Mouse (Mus musculus) limb, embryonic 15.5 days (tissue): ENCODE data around the gene Nelfe. TPM values are rescaled to one million over a fixed set of nuclear protein-coding genes. Genes with fewer than 3 reads are reported as not detected.
A peak's percentile ranks its signal among the peaks of the same experiment; 100 is the strongest.

Experiments
- ATAC-seq: fragments of 200-750 bp; cut with Nextera tagmentation; 2 replicates; pipeline ENCODE4 v1.8.0; 2017; ENCODE audit warnings: low read depth, moderate TSS enrichment; ENCODE audit not compliant: insufficient number of reproducible peaks, low FRiP score, low TSS enrichment
- H3K27ac ChIP-seq: fragments of 300-500 bp; sonication (generic); 2 replicates; pipeline ENCODE4 v1.5.1; 2015; ENCODE audit warnings: moderate library complexity, mild to moderate bottlenecking, inconsistent platforms
- H3K27me3 ChIP-seq: fragments of 300-500 bp; sonication (generic); 2 replicates; pipeline ENCODE4 v1.6.1; 2015; ENCODE audit warnings: inconsistent platforms
- H3K36me3 ChIP-seq: fragments of 300-500 bp; sonication (generic); 2 replicates; pipeline ENCODE4 v1.6.1; 2015; ENCODE audit warnings: inconsistent platforms
- H3K4me1 ChIP-seq: fragments of 300-500 bp; sonication (generic); 2 replicates; pipeline ENCODE4 v1.6.1; 2015; ENCODE audit warnings: inconsistent platforms
- H3K4me2 ChIP-seq: fragments of 300-500 bp; sonication (generic); 2 replicates; pipeline ENCODE4 v1.6.1; 2015; ENCODE audit warnings: mild to moderate bottlenecking, inconsistent platforms
- H3K4me3 ChIP-seq: fragments of 300-500 bp; sonication (generic); 2 replicates; pipeline ENCODE4 v1.5.1; 2015; ENCODE audit warnings: mild to moderate bottlenecking, inconsistent platforms
- H3K9ac ChIP-seq: fragments of 300-500 bp; sonication (generic); 2 replicates; pipeline ENCODE4 v1.6.1; 2015; ENCODE audit warnings: inconsistent platforms
- H3K9me3 ChIP-seq: fragments of 300-500 bp; sonication (generic); 2 replicates; pipeline ENCODE4 v1.6.1; 2016; ENCODE audit warnings: inconsistent platforms
- WGBS: fragments of 180-500 bp; shearing (Covaris S2); methylation state at CpG from one replicate; pipeline ENCODE4 v1.1.7; 2015; 5-methylcytosine and 5-hydroxymethylcytosine counted together
- polyA plus RNA-seq: library from polyadenylated mRNA; unstranded; fragments of >200 nt; fragmentation: Nextera tagmentation; extraction: Ambion mirVana; gene quantifications from 2 replicates; pipeline ENCODE4 v1.2.1, GENCODE M21; 2015

Gene Nelfe
- polyA plus RNA-seq, 1 experiment from 2014 or later: 90.1 TPM

GRCm38 (mm10) chr17:34850517-34851125 is 430 bp downstream of the Nelfe start:
- WGBS: under 1% methylated on average over 25 of the region's 25 CpGs
- peak overlapping the region; percentile 63; the same call in 1 of the 2 replicates for H3K27ac ChIP-seq
- peak overlapping the region; percentile 99 for H3K4me3 ChIP-seq
- no peak; the same call in 1 of the 2 replicates for ATAC-seq
- H3K4me2 ChIP-seq: peak overlapping the region; percentile 93
- H3K4me1 ChIP-seq: peaks cover 21% of the 10 kb centered on the region
- H3K36me3 ChIP-seq: peaks cover 61% of the 10 kb centered on the region
- H3K9me3 ChIP-seq: no peaks in the 10 kb centered on the region
- H3K27me3 ChIP-seq: no peaks in the 10 kb centered on the region
- H3K9ac ChIP-seq: peak overlapping the region; percentile 95

GRCm38 (mm10) chr17:34853511-34853910 is 3.3 kb downstream of the Nelfe start:
- peaks cover 55% of the 10 kb centered on the region for H3K36me3 ChIP-seq
- no peak overlapping the region for H3K4me2 ChIP-seq
- no peak overlapping the region for H3K9ac ChIP-seq
- no peaks in the 10 kb centered on the region for H3K27me3 ChIP-seq
- ATAC-seq: no peak
- H3K4me1 ChIP-seq: peaks cover 21% of the 10 kb centered on the region
- no peaks in the 10 kb centered on the region for H3K9me3 ChIP-seq
- WGBS: 75% methylated on average over 8 of the region's 8 CpGs
- no peak overlapping the region for H3K4me3 ChIP-seq
- H3K27ac ChIP-seq: no peak overlapping the region

DNA sequence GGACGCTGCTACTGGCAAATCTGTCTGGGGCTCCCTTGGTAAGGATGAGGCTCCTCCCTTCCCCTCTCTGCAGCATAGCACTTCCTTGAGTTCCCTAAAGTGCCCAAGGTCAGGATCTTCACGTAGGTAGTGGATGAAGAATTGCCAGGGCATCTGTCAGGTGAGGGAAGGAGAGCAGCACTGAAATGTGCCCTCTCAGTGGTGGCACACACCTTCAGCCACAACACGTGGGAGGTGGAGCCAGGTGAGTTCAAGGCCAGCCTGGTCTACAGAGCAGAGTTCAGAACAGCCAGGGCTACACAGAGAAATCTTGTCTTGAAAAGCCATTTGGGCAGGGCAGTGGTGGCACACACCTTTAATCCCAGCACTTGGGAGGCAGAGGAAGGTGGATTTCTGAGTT is 4.6 kb downstream of the Nelfe start:
- no peak for ATAC-seq
- peaks cover 15% of the 10 kb centered on the region for H3K4me1 ChIP-seq
- no peak overlapping the region for H3K4me3 ChIP-seq
- H3K4me2 ChIP-seq: no peak overlapping the region
- peaks cover 55% of the 10 kb centered on the region for H3K36me3 ChIP-seq
- H3K9me3 ChIP-seq: no peaks in the 10 kb centered on the region
- no peak overlapping the region for H3K27ac ChIP-seq
- no peak overlapping the region for H3K9ac ChIP-seq
- H3K27me3 ChIP-seq: no peaks in the 10 kb centered on the region
- WGBS: 84% methylated on average over 3 of the region's 3 CpGs

DNA sequence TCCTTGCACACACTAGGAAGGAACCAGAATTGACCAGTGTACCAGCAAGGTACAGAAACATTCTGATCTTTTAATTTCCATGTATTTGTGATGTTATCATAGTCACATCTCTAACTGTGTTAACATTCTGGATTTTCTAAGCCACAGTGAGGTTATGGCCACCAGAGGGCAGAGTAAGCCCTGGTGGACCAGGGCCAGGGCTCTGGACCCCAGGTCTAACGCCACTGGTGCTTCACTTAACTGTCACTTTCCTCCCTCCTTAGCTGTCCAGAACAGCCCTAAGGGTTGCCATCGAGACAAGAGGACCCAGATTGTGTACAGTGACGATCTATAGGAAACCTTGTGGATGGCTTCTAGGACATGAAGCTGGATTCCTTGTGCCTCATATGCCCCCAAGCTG is 5.6 kb downstream of the Nelfe start:
- H3K9ac ChIP-seq: no peak overlapping the region
- no peak overlapping the region for H3K4me2 ChIP-seq
- no peak overlapping the region for H3K27ac ChIP-seq
- H3K9me3 ChIP-seq: no peaks in the 10 kb centered on the region
- H3K36me3 ChIP-seq: peaks cover 55% of the 10 kb centered on the region
- peaks cover 11% of the 10 kb centered on the region for H3K4me1 ChIP-seq
- H3K4me3 ChIP-seq: no peak overlapping the region
- ATAC-seq: no peak
- WGBS: 38% methylated on average over 3 of the region's 3 CpGs
- H3K27me3 ChIP-seq: no peaks in the 10 kb centered on the region; the same call in 1 of the 2 replicates

DNA sequence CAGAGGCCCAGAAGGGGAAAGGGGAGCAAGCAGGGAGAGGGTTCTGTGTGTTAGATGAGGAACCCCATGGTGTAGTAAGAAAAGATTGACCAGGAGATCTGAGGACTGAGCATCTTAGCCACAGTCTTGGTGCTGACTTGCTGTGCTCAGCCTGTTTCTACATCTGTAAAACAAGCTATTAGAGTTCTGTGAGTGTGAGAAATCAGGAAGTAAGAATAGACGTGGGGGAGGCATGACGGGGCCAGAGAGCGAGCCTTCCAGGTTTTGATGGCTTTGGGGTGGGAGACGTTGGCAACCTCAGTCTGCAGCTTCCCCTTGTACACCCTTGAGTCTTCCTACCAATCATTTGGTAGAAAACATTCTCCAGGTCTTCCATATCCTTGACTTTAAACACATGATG is 8.5 kb downstream of the Nelfe start:
- Histone ChIP-seq H3K4me3 (no peak overlapping the region), H3K27me3 (no peaks in the 10 kb centered on the region; the same call in 1 of the 2 replicates), H3K9ac (no peak overlapping the region), H3K4me2 (no peak overlapping the region), H3K9me3 (no peaks in the 10 kb centered on the region), H3K4me1 (no peaks in the 10 kb centered on the region), H3K36me3 (peaks cover 40% of the 10 kb centered on the region), H3K27ac (no peak overlapping the region)
- WGBS: 84% methylated on average over 4 of the region's 4 CpGs
- ATAC-seq: no peak

GRCm38 (mm10) chr17:34860514-34860913 is 10.3 kb downstream of the Nelfe start:
- ATAC-seq: no peak
- H3K9ac ChIP-seq: no peak overlapping the region
- no peak overlapping the region for H3K4me3 ChIP-seq
- H3K9me3 ChIP-seq: no peaks in the 10 kb centered on the region
- H3K4me2 ChIP-seq: no peak overlapping the region
- H3K36me3 ChIP-seq: peaks cover 21% of the 10 kb centered on the region
- peaks cover 3% of the 10 kb centered on the region; the same call in 1 of the 2 replicates for H3K27me3 ChIP-seq
- H3K4me1 ChIP-seq: no peaks in the 10 kb centered on the region
- H3K27ac ChIP-seq: no peak overlapping the region
- 87% methylated on average over 9 of the region's 9 CpGs for WGBS

GRCm38 (mm10) chr17:34861704-34862415 is 11.7 kb downstream of the Nelfe start:
- Histone ChIP-seq H3K9me3 (no peaks in the 10 kb centered on the region), H3K4me2 (no peak overlapping the region), H3K36me3 (peaks cover 8% of the 10 kb centered on the region), H3K4me1 (no peaks in the 10 kb centered on the region), H3K27ac (no peak overlapping the region), H3K9ac (no peak overlapping the region), H3K27me3 (peaks cover 3% of the 10 kb centered on the region; the same call in 1 of the 2 replicates), H3K4me3 (no peak overlapping the region)
- ATAC-seq: no peak
- 64% methylated on average over 13 of the region's 13 CpGs for WGBS

- WGBS: 45% methylated on average over 8 of the region's 8 CpGs
- no peaks in the 10 kb centered on the region for H3K4me1 ChIP-seq
- ATAC-seq: no peak
- H3K27ac ChIP-seq: no peak within 1 kb of the TSS
- no peak within 1 kb of the TSS for H3K9ac ChIP-seq
- peaks cover 3% of the 10 kb centered on the region; the same call in 1 of the 2 replicates for H3K27me3 ChIP-seq
- H3K4me2 ChIP-seq: no peak within 1 kb of the TSS
- H3K36me3 ChIP-seq: 0 out of 2 replicates have a peak, but pooled peaks cover 2% of the 10 kb centered on the region
- no peak within 1 kb of the TSS for H3K4me3 ChIP-seq
- H3K9me3 ChIP-seq: no peaks in the 10 kb centered on the region
Measured at GRCm38 (mm10) chr17:34862416-34863081, 12.4 kb downstream of the Nelfe start, which contains the start of gene Cfb. Gene Cfb (minus strand): TSS chr17:34862518.

DNA sequence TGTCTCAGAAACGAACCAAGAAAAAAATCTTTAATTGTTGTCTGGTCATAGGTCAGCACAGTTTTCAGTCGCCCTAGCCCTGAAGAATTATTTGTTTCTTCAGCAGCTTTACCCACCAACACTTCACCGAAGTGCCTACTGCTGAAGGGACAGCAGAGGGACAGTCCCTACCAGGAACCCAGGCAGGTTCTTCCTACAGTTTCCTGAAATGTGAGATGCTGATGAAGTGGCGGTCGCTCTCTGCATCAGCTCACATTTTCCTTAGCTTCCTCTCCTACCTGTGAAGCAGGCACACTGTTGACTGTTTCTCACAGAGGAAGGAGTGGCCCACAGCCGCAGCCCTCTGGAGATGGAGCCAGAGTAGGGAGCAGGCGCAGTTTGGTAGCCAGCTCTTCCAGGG is 15.8 kb downstream of the Nelfe start:
- Histone ChIP-seq H3K27me3 (0 out of 2 replicates have a peak, but pooled peaks cover 3% of the 10 kb centered on the region), H3K27ac (no peak overlapping the region), H3K4me2 (no peak overlapping the region), H3K4me1 (no peaks in the 10 kb centered on the region), H3K9ac (no peak overlapping the region), H3K9me3 (no peaks in the 10 kb centered on the region), H3K36me3 (no peaks in the 10 kb centered on the region), H3K4me3 (no peak overlapping the region)
- 59% methylated on average over 7 of the region's 7 CpGs for WGBS
- no peak for ATAC-seq

- no peak overlapping the region for H3K4me3 ChIP-seq
- no peak overlapping the region for H3K9ac ChIP-seq
- H3K36me3 ChIP-seq: no peaks in the 10 kb centered on the region
- WGBS: 93% methylated on average over 6 of the region's 6 CpGs
- H3K4me2 ChIP-seq: no peak overlapping the region
- no peak overlapping the region for H3K27ac ChIP-seq
- H3K9me3 ChIP-seq: no peaks in the 10 kb centered on the region
- H3K27me3 ChIP-seq: no peaks in the 10 kb centered on the region
- ATAC-seq: no peak
- no peaks in the 10 kb centered on the region for H3K4me1 ChIP-seq
Measured at GRCm38 (mm10) chr17:34874321-34874720, 24.1 kb downstream of the Nelfe start.

- Histone ChIP-seq H3K27ac (no peak within 1 kb of the TSS), H3K4me1 (peaks cover 5% of the 10 kb centered on the region; the same call in 1 of the 2 replicates), H3K9me3 (no peaks in the 10 kb centered on the region), H3K9ac (no peak within 1 kb of the TSS), H3K27me3 (peaks cover 5% of the 10 kb centered on the region), H3K4me3 (no peak within 1 kb of the TSS), H3K36me3 (no peaks in the 10 kb centered on the region), H3K4me2 (no peak within 1 kb of the TSS)
- ATAC-seq: no peak
- 41% methylated on average over 11 of the region's 11 CpGs for WGBS
Measured at GRCm38 (mm10) chr17:34879336-34879879, 29.2 kb downstream of the Nelfe start, which contains the start of gene Zbtb12. Gene Zbtb12 (plus strand): TSS chr17:34879483.
